Mouse (Mus musculus): ENCODE results near the gene Mrpl21.

DNA sequence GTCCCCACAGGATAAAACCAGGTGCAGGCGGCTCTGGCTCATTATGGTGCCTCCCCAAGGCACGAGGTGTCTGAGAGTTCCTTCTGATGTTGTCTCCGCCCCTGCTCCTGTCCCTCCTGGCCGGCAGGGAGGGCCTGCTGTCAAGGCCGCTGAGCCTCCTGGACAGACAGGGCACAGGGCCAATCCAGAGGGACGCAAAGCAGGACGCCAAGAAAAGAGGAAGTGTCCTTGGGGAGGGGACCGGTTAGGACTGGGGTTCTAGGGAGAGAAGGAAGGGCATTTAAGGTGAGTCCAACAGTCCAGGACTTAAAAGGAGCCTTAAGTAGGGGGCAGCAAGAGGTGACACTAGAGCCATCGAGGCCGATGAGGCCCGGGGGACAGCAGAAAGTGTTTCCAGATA, 38.9 kb downstream of the Mrpl21 start:
- TF ChIP-seq TAL1 (IDR thresholded peaks at IDR 0.05; ENCODE audit: low read length), result no peak
- TF ChIP-seq ZNF384 (IDR thresholded peaks at IDR 0.05; ENCODE audit: low read depth, low read length), result no peak
- TF ChIP-seq CTCF (IDR thresholded peaks at IDR 0.05 in 2 of 3, conservative IDR thresholded peaks at IDR 0.05 in 1 of 3; ENCODE audit: control insufficient read depth in 1 of 3, insufficient read depth in 1 of 3, low read depth in 2 of 3, low read length in 3 of 3, poor library complexity in 1 of 3, severe bottlenecking in 1 of 3), result no peak
- TF ChIP-seq MYB (IDR thresholded peaks at IDR 0.05; ENCODE audit: low read depth, low read length), result no peak
- TF ChIP-seq ZMIZ1 (IDR thresholded peaks at IDR 0.05; ENCODE audit: low read depth, low read length), result no peak
- TF ChIP-seq MEF2A (IDR thresholded peaks at IDR 0.05; ENCODE audit: extremely low read depth, insufficient replicate concordance, low read depth, low read length, poor library complexity, severe bottlenecking), result no peak
- peak; percentile 34 to 38; a peak in 1 of 4 replicates for TF ChIP-seq EP300 (IDR thresholded peaks at IDR 0.05; ENCODE audit: low read depth in 1 of 2, low read length in 2 of 2)
